Mouse (Mus musculus): ENCODE measurements around the gene Kat8. TPM values are rescaled to one million over a fixed set of nuclear protein-coding genes. Genes with fewer than 3 reads are reported as not detected.

The Kat8 gene
- polyA plus RNA-seq, 1 experiment from 2014 or later = 51.1 TPM

GRCm38 (mm10) chr7:127922451-127923275 lies 10.3 kb downstream of the Kat8 start:
- H3K9me3 ChIP-seq (replicated peaks; ENCODE audit: control insufficient read depth, low read length) = no peaks in the 10 kb centered on the region
- no peaks in the 10 kb centered on the region for H3K4me1 ChIP-seq (ENCODE audit: control insufficient read depth, insufficient read depth, low read length)
- no peak overlapping the region for H3K27ac ChIP-seq (ENCODE audit: low read depth, low read length)
- H3K36me3 ChIP-seq (ENCODE audit: control insufficient read depth, insufficient read depth, low read length) = peaks cover 67% of the 10 kb centered on the region
- H3K9ac ChIP-seq (ENCODE audit: low read length) = no peak overlapping the region
- H3K27me3 ChIP-seq (replicated peaks; ENCODE audit: control insufficient read depth, insufficient read depth, low read length) = no peaks in the 10 kb centered on the region
- 85% methylated on average over 6 of the region's 6 CpGs for WGBS
- ATAC-seq = no peak
- no peak overlapping the region for H3K4me2 ChIP-seq (ENCODE audit: low read length)
- DNase-seq (ENCODE audit: low spot score) = no peak
- H3K4me3 ChIP-seq (ENCODE audit: low read depth, low read length) = no peak overlapping the region

DNA sequence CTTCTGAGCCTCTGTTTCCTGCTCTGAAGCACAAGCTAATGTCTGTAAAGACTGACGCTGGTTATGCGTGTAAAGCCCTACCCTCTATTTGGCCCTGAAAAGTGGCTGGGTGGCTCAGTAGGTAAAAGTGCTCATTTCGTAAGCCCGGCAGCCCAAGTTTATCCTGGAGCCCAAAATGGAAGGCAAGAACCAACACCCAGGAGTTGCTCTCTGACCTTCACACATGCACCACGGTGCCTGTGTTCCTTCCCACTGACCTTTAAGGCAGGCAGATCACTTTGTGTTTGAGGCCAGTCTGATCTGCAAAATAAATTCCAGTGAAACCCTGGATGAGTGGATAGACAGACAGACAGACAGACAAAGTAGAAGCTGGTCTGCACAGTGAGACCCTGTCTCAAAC lies 11.4 kb downstream of the Kat8 start:
- Histone ChIP-seq H3K9me3 (replicated peaks; ENCODE audit: control insufficient read depth, low read length) (no peaks in the 10 kb centered on the region), H3K9ac (ENCODE audit: low read length) (no peak overlapping the region), H3K27ac (ENCODE audit: low read depth, low read length) (no peak overlapping the region), H3K27me3 (replicated peaks; ENCODE audit: control insufficient read depth, insufficient read depth, low read length) (no peaks in the 10 kb centered on the region), H3K4me3 (ENCODE audit: low read depth, low read length) (no peak overlapping the region), H3K36me3 (ENCODE audit: control insufficient read depth, insufficient read depth, low read length) (peaks cover 58% of the 10 kb centered on the region), H3K4me1 (ENCODE audit: control insufficient read depth, insufficient read depth, low read length) (no peaks in the 10 kb centered on the region), H3K4me2 (ENCODE audit: low read length) (no peak overlapping the region)
- DNase-seq (ENCODE audit: low spot score) (no peak), ATAC-seq (no peak)
- whole genome bisulfite sequencing = 91% methylated on average over 5 of the region's 5 CpGs

DNA sequence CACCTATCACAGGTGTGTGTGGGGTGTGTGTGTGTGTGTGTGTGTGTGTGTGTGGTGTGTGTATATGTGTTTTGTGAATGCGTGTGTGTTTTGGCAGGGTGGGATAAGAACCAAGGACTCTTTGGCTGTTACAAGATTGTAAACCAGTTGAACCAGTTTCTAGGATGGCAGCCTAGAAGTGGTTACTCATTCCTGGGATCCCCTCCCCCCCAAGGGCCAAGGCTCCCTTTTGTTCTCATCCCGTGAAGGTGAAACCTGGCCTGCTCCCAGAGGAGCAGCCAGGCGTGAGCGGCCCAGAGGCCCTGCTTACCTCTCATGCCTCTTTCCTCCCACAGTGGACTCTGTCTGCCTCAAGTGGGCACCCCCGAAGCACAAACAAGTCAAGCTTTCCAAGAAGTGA lies 12.9 kb downstream of the Kat8 start:
- Histone ChIP-seq H3K27ac (ENCODE audit: low read depth, low read length) (no peak overlapping the region), H3K4me2 (ENCODE audit: low read length) (no peak overlapping the region), H3K9ac (ENCODE audit: low read length) (no peak overlapping the region), H3K9me3 (replicated peaks; ENCODE audit: control insufficient read depth, low read length) (no peaks in the 10 kb centered on the region), H3K36me3 (ENCODE audit: control insufficient read depth, insufficient read depth, low read length) (peaks cover 54% of the 10 kb centered on the region), H3K27me3 (replicated peaks; ENCODE audit: control insufficient read depth, insufficient read depth, low read length) (no peaks in the 10 kb centered on the region; the same call in 1 of the 2 replicates), H3K4me1 (ENCODE audit: control insufficient read depth, insufficient read depth, low read length) (no peaks in the 10 kb centered on the region), H3K4me3 (ENCODE audit: low read depth, low read length) (no peak overlapping the region)
- ATAC-seq (no peak), DNase-seq (ENCODE audit: low spot score) (no peak)
- WGBS = 51% methylated on average over 5 of the region's 5 CpGs

DNA sequence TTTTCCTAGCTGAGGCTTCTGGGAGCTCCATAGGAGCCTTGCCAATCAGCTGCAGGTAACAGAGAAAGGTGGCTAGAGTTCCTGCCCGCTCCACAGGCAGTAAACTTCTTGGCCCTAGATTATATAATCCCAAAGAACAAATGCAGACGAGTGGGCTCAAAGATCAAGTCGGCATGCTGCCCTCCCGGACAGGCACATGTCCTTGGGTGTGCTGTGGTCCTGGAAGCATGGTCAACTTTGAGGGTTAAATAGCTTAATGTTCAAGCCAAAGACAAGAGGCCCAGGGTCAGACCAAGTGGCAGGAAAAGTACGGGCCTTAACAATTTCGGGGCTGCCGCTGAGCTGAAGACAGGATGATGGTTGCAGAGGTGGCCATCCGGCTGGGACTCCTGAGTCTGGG lies 13.8 kb downstream of the Kat8 start:
- 89% methylated on average over 8 of the region's 8 CpGs for WGBS
- Histone ChIP-seq H3K4me3 (ENCODE audit: low read depth, low read length) (no peak overlapping the region), H3K27ac (ENCODE audit: low read depth, low read length) (no peak overlapping the region), H3K4me2 (ENCODE audit: low read length) (no peak overlapping the region), H3K9ac (ENCODE audit: low read length) (no peak overlapping the region), H3K9me3 (replicated peaks; ENCODE audit: control insufficient read depth, low read length) (no peaks in the 10 kb centered on the region), H3K36me3 (ENCODE audit: control insufficient read depth, insufficient read depth, low read length) (peaks cover 46% of the 10 kb centered on the region), H3K4me1 (ENCODE audit: control insufficient read depth, insufficient read depth, low read length) (no peaks in the 10 kb centered on the region), H3K27me3 (replicated peaks; ENCODE audit: control insufficient read depth, insufficient read depth, low read length) (no peaks in the 10 kb centered on the region; the same call in 1 of the 2 replicates)
- DNase-seq (ENCODE audit: low spot score) = no peak
- no peak for ATAC-seq

DNA sequence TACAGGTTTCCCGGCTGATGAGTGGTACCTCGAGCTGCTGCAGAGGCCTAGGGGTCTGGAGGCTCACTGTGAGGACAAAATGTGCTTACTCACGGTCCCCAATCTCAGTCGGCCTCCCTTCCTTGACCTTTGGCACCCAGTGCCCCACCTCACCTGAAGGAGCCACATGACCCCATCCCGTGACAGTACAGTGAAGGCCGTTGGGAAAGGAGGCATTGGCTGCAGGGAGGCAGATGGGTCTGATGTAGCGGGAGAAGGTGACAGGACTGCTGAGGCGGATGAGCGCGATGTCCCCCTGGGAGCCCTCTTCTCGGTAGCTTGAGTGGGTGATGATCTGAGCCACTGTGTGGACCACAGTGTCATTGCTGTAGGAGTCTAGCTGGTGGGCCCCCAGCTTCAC lies 14.5 kb downstream of the Kat8 start:
- Histone ChIP-seq H3K4me2 (ENCODE audit: low read length) (no peak overlapping the region), H3K36me3 (ENCODE audit: control insufficient read depth, insufficient read depth, low read length) (peaks cover 45% of the 10 kb centered on the region), H3K4me1 (ENCODE audit: control insufficient read depth, insufficient read depth, low read length) (no peaks in the 10 kb centered on the region), H3K9ac (ENCODE audit: low read length) (no peak overlapping the region), H3K27me3 (replicated peaks; ENCODE audit: control insufficient read depth, insufficient read depth, low read length) (no peaks in the 10 kb centered on the region; the same call in 1 of the 2 replicates), H3K27ac (ENCODE audit: low read depth, low read length) (no peak overlapping the region), H3K9me3 (replicated peaks; ENCODE audit: control insufficient read depth, low read length) (no peaks in the 10 kb centered on the region), H3K4me3 (ENCODE audit: low read depth, low read length) (no peak overlapping the region)
- ATAC-seq (no peak), DNase-seq (ENCODE audit: low spot score) (no peak)
- WGBS = 89% methylated on average over 11 of the region's 11 CpGs

DNA sequence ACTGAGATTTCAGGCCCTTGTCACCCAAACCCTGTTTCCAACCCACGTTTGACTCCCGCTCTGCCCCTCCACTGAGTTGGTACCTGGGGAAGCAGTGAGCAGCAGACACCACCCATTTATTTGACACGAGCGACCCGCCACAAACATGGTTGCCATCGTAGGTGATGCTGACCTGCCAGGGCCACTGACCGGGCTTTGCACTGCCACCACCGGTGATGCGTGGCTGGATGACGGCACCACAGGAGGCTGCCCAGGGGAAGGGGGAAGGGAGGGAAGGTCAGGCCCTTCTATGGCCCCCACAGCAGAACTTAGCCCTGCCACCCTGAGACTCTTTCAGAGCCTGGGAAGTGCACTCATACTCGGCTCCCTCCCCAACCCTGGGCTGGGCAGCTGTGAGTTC lies 15.4 kb downstream of the Kat8 start:
- H3K4me3 ChIP-seq (ENCODE audit: low read depth, low read length) = no peak overlapping the region

GRCm38 (mm10) chr7:127928596-127928995 lies 16.3 kb downstream of the Kat8 start:
- H3K27me3 ChIP-seq (replicated peaks; ENCODE audit: control insufficient read depth, insufficient read depth, low read length) = no peaks in the 10 kb centered on the region; the same call in 1 of the 2 replicates
- H3K9ac ChIP-seq (ENCODE audit: low read length) = no peak overlapping the region
- no peak overlapping the region for H3K4me2 ChIP-seq (ENCODE audit: low read length)
- peaks cover 30% of the 10 kb centered on the region for H3K36me3 ChIP-seq (ENCODE audit: control insufficient read depth, insufficient read depth, low read length)
- WGBS = 47% methylated on average over 5 of the region's 5 CpGs
- ATAC-seq (no peak), DNase-seq (ENCODE audit: low spot score) (no peak)
- H3K4me3 ChIP-seq (ENCODE audit: low read depth, low read length) = no peak overlapping the region
- no peak overlapping the region for H3K27ac ChIP-seq (ENCODE audit: low read depth, low read length)
- H3K9me3 ChIP-seq (replicated peaks; ENCODE audit: control insufficient read depth, low read length) = no peaks in the 10 kb centered on the region
- H3K4me1 ChIP-seq (ENCODE audit: control insufficient read depth, insufficient read depth, low read length) = no peaks in the 10 kb centered on the region

More for the DNA sequence above, 15.4 kb downstream of the Kat8 start:
- ATAC-seq = no peak
- H3K27me3 ChIP-seq (replicated peaks; ENCODE audit: control insufficient read depth, insufficient read depth, low read length) = no peaks in the 10 kb centered on the region; the same call in 1 of the 2 replicates
- DNase-seq (ENCODE audit: low spot score) = no peak
- no peaks in the 10 kb centered on the region for H3K4me1 ChIP-seq (ENCODE audit: control insufficient read depth, insufficient read depth, low read length)
- H3K4me2 ChIP-seq (ENCODE audit: low read length) = no peak overlapping the region
- H3K9ac ChIP-seq (ENCODE audit: low read length) = no peak overlapping the region
- peaks cover 38% of the 10 kb centered on the region for H3K36me3 ChIP-seq (ENCODE audit: control insufficient read depth, insufficient read depth, low read length)
- whole genome bisulfite sequencing = 84% methylated on average over 11 of the region's 11 CpGs
- no peak overlapping the region for H3K27ac ChIP-seq (ENCODE audit: low read depth, low read length)
- H3K9me3 ChIP-seq (replicated peaks; ENCODE audit: control insufficient read depth, low read length) = no peaks in the 10 kb centered on the region

DNA sequence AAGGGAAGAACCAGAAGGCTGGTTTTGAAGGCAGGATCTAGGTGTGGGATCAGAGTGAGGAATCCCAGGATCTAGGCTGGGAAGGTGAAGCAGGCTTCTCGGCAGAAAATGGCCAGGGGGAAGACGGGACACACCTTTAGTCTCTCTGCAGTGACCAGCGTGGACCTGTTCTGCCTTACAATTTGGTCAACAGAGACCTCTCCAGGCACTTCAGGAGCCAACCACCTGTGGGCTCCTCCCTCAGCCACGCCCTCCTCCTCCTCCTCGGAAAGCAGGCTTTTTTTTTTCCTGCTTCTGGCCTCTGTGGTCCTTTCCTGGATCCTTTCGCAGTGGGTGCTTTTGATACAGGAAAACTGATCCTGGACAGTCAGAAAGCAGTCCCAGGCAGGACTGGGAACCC lies 17.6 kb downstream of the Kat8 start, which contains the start of gene Prss8:
Gene Prss8, minus strand, starts transcription at position 182 of the 400 bp plus-strand sequence.
- no peaks in the 10 kb centered on the region; the same call in 1 of the 2 replicates for H3K27me3 ChIP-seq (replicated peaks; ENCODE audit: control insufficient read depth, insufficient read depth, low read length)
- WGBS = 15% methylated on average over 6 of the region's 6 CpGs
- DNase-seq (ENCODE audit: low spot score) = no peak
- H3K4me3 ChIP-seq (ENCODE audit: low read depth, low read length) = no peak within 1 kb of the TSS
- ATAC-seq = no peak
- H3K36me3 ChIP-seq (ENCODE audit: control insufficient read depth, insufficient read depth, low read length) = peaks cover 17% of the 10 kb centered on the region
- H3K4me2 ChIP-seq (ENCODE audit: low read length) = no peak within 1 kb of the TSS
- no peaks in the 10 kb centered on the region for H3K9me3 ChIP-seq (replicated peaks; ENCODE audit: control insufficient read depth, low read length)
- H3K9ac ChIP-seq (ENCODE audit: low read length) = no peak within 1 kb of the TSS
- no peak within 1 kb of the TSS for H3K27ac ChIP-seq (ENCODE audit: low read depth, low read length)
- 0 out of 2 replicates have a peak, but pooled peaks cover 3% of the 10 kb centered on the region for H3K4me1 ChIP-seq (ENCODE audit: control insufficient read depth, insufficient read depth, low read length)

DNA sequence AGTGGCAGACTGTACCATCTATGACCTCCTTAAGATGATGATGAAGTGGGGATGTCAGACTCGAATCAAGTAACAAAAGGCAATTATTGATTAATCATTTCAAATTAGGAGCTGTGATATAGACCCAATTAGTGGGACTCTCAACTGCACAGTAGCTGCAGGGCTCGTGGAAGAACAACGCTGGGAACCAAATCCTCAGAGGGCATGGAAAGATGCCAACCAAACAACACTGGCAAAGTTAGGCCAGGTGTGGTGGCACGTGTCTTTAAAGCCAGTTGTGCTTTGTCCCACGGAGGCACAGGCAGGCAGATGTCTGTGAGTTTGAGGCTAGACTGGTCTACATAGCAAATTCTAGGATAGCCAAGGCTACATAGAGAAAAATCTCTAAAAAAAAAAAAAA lies 18.3 kb downstream of the Kat8 start:
- no peaks in the 10 kb centered on the region for H3K9me3 ChIP-seq (replicated peaks; ENCODE audit: control insufficient read depth, low read length)
- 0 out of 2 replicates have a peak, but pooled peaks cover 4% of the 10 kb centered on the region for H3K4me1 ChIP-seq (ENCODE audit: control insufficient read depth, insufficient read depth, low read length)
- ATAC-seq = no peak
- no peak overlapping the region for H3K4me2 ChIP-seq (ENCODE audit: low read length)
- H3K36me3 ChIP-seq (ENCODE audit: control insufficient read depth, insufficient read depth, low read length) = peaks cover 10% of the 10 kb centered on the region
- no peak overlapping the region for H3K9ac ChIP-seq (ENCODE audit: low read length)
- no peaks in the 10 kb centered on the region; the same call in 1 of the 2 replicates for H3K27me3 ChIP-seq (replicated peaks; ENCODE audit: control insufficient read depth, insufficient read depth, low read length)
- no peak overlapping the region for H3K4me3 ChIP-seq (ENCODE audit: low read depth, low read length)
- 64% methylated on average over 5 of the region's 5 CpGs for WGBS
- DNase-seq (ENCODE audit: low spot score) = no peak
- H3K27ac ChIP-seq (ENCODE audit: low read depth, low read length) = no peak overlapping the region
